Mouse (Mus musculus): ENCODE data around the gene Dusp23.

Dusp23 gene

GRCm38 (mm10) chr1:172632451-172633326, at the start of gene Dusp23:
Gene Dusp23, minus strand, starts transcription at chr1:172632962.
- in situ Hi-C loops (cut with MboI, MseI) = loop anchor here (5.0 to 25.0 kb wide), 4 partner anchors 105 to 595 kb away; partner anchors contain the start of gene Vangl2 (in 1 of the 2)

- in situ Hi-C loops (cut with MboI, MseI) = no loop called here
Observed at GRCm38 (mm10) chr1:172680742-172681141, 48.0 kb upstream of the Dusp23 start.

- in situ Hi-C loops (cut with MboI, MseI) = no loop called here
Observed at GRCm38 (mm10) chr1:172670716-172671115, 38.0 kb upstream of the Dusp23 start.

GRCm38 (mm10) chr1:172667597-172667996, 34.8 kb upstream of the Dusp23 start:
- in situ Hi-C loops (cut with MboI, MseI) = no loop called here

- in situ Hi-C loops (cut with MboI, MseI) = no loop called here
Observed at GRCm38 (mm10) chr1:172665457-172665856, 32.7 kb upstream of the Dusp23 start.

GRCm38 (mm10) chr1:172659688-172660087, 26.9 kb upstream of the Dusp23 start:
- in situ Hi-C loops (cut with MboI, MseI) = loop anchor here in 1 of 2 experiments (10.0 kb wide), 1 partner anchor 735 kb away; no protein-coding TSS in a partner anchor

GRCm38 (mm10) chr1:172657266-172657665, 24.5 kb upstream of the Dusp23 start:
- in situ Hi-C loops (cut with MboI, MseI) = loop anchor here in 1 of 2 experiments (10.0 kb wide), 1 partner anchor 738 kb away; no protein-coding TSS in a partner anchor

GRCm38 (mm10) chr1:172653900-172654299, 21.1 kb upstream of the Dusp23 start:
- in situ Hi-C loops (cut with MboI, MseI) = loop anchor here in 1 of 2 experiments (10.0 kb wide), 1 partner anchor 741 kb away; no protein-coding TSS in a partner anchor

- in situ Hi-C loops (cut with MboI, MseI) = loop anchor here in 1 of 2 experiments (10.0 kb wide), 1 partner anchor 743 kb away; no protein-coding TSS in a partner anchor
Observed at GRCm38 (mm10) chr1:172652040-172652662, 19.4 kb upstream of the Dusp23 start.

- in situ Hi-C loops (cut with MboI, MseI) = loop anchor here in 1 of 2 experiments (10.0 kb wide), 1 partner anchor 743 kb away; no protein-coding TSS in a partner anchor
Observed at GRCm38 (mm10) chr1:172651288-172651987, 18.7 kb upstream of the Dusp23 start.

GRCm38 (mm10) chr1:172650519-172651287, 17.9 kb upstream of the Dusp23 start:
- in situ Hi-C loops (cut with MboI, MseI) = loop anchor here in 1 of 2 experiments (10.0 kb wide), 1 partner anchor 744 kb away; no protein-coding TSS in a partner anchor

GRCm38 (mm10) chr1:172649396-172649795, 16.6 kb upstream of the Dusp23 start:
- in situ Hi-C loops (cut with MboI, MseI) = loop anchor here in 1 of 2 experiments (25.0 kb wide), 1 partner anchor 612 kb away; the partner anchor contains the start of gene Vangl2

GRCm38 (mm10) chr1:172647236-172647635, 14.5 kb upstream of the Dusp23 start:
- in situ Hi-C loops (cut with MboI, MseI) = loop anchor here in 1 of 2 experiments (25.0 kb wide), 1 partner anchor 610 kb away; the partner anchor contains the start of gene Vangl2

- in situ Hi-C loops (cut with MboI, MseI) = loop anchor here in 1 of 2 experiments (5.0 to 25.0 kb wide), 2 partner anchors 111 to 601 kb away; partner anchors contain the start of gene Vangl2
Observed at GRCm38 (mm10) chr1:172638781-172639180, 6.0 kb upstream of the Dusp23 start.

- in situ Hi-C loops (cut with MboI, MseI) = loop anchor here in 1 of 2 experiments (5.0 to 25.0 kb wide), 2 partner anchors 110 to 600 kb away; partner anchors contain the start of gene Vangl2
Observed at GRCm38 (mm10) chr1:172637801-172638200, 5.0 kb upstream of the Dusp23 start.

- in situ Hi-C loops (cut with MboI, MseI) = loop anchor here in 1 of 2 experiments (5.0 to 25.0 kb wide), 2 partner anchors 109 to 599 kb away; partner anchors contain the start of gene Vangl2
Observed at GRCm38 (mm10) chr1:172636266-172636665, 3.5 kb upstream of the Dusp23 start.

GRCm38 (mm10) chr1:172635258-172635657, 2.5 kb upstream of the Dusp23 start:
- in situ Hi-C loops (cut with MboI, MseI) = loop anchor here in 1 of 2 experiments (5.0 to 25.0 kb wide), 2 partner anchors 108 to 598 kb away; partner anchors contain the start of gene Vangl2

GRCm38 (mm10) chr1:172634136-172634535, 1.4 kb upstream of the Dusp23 start:
- in situ Hi-C loops (cut with MboI, MseI) = loop anchor here (5.0 to 25.0 kb wide), 4 partner anchors 107 to 597 kb away; partner anchors contain the start of gene Vangl2 (in 1 of the 2)

GRCm38 (mm10) chr1:172631721-172632120, 1.0 kb downstream of the Dusp23 start:
- in situ Hi-C loops (cut with MboI, MseI) = loop anchor here (5.0 to 25.0 kb wide), 4 partner anchors 104 to 594 kb away; partner anchors contain the start of gene Vangl2 (in 1 of the 2)

Data from T-helper 17 cell (primary cell).